Mouse (Mus musculus): ENCODE results near the gene Mpeg1. TPM values are rescaled to one million over a fixed set of nuclear protein-coding genes. Genes with fewer than 3 reads are reported as not detected.
A peak's percentile ranks its signal among the peaks of the same experiment; 100 is the strongest.

The Mpeg1 gene
- polyA plus RNA-seq, 1 experiment from 2014 or later: 0.84 TPM

DNA sequence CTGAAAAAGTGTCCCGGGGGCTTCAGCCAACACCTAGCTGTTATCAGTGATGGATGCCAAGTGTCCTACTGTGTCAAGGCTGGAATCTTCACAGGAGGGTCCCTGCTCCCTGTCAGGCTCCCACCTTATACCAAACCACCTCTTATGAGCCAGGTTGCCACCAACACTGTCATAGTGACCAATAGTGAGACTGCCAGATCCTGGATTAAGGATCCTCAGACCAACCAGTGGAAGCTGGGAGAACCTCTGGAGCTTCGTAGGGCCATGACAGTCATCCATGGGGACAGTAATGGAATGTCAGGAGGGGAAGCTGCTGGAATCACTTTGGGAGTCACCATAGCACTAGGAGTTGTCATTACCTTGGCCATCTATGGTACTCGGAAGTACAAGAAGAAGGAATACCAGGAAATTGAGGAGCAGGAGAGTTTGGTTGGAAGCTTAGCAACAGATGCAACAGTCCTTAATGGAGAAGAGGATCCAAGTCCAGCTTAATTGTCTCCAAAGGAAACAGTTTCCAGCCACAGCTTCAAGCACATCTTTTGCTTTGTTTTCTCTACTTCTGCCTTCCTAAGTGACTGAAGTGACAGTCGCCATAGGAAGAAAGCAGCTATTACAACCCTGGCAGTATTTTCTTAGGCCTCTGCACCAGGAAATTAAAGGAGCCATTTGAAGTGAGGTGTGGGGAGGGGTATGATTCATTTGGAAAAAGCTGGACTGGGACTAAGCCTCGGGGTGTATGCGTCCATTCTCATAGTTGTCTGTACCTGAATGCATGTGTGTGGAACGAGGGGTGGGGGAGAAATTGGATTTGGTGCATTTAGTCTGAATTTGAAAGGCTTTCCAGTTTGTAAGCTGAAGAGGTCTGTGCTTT, 2.5 kb downstream of the Mpeg1 start:
- 59% methylated on average over 7 of the region's 7 CpGs for WGBS
- ATAC-seq (ENCODE audit: low FRiP score, low TSS enrichment) (no peak), DNase-seq (ENCODE audit: low spot score) (peak; percentile 12)
- no peak overlapping the region for H3K9ac ChIP-seq (ENCODE audit: low read length)
- H3K27ac ChIP-seq (replicated peaks): peak overlapping the region; percentile 58; the same call in 1 of the 2 replicates
- no peaks in the 10 kb centered on the region for H3K4me1 ChIP-seq (replicated peaks; ENCODE audit: control insufficient read depth, insufficient read depth)
- no peak overlapping the region for H3K4me3 ChIP-seq (ENCODE audit: low read depth, low read length)
- no peak overlapping the region for H3K4me2 ChIP-seq (replicated peaks; ENCODE audit: low read depth)
- H3K36me3 ChIP-seq (ENCODE audit: control insufficient read depth, insufficient read depth, low read length): no peaks in the 10 kb centered on the region
- TF ChIP-seq EP300 (optimal IDR thresholded peaks at IDR 0.05) (no peak), CTCF (IDR thresholded peaks at IDR 0.05; ENCODE audit: low read depth) (no peak)
- no peaks in the 10 kb centered on the region for H3K27me3 ChIP-seq (ENCODE audit: control insufficient read depth, insufficient read depth, low read length)
- H3K9me3 ChIP-seq (ENCODE audit: control insufficient read depth, low read length): no peaks in the 10 kb centered on the region

DNA sequence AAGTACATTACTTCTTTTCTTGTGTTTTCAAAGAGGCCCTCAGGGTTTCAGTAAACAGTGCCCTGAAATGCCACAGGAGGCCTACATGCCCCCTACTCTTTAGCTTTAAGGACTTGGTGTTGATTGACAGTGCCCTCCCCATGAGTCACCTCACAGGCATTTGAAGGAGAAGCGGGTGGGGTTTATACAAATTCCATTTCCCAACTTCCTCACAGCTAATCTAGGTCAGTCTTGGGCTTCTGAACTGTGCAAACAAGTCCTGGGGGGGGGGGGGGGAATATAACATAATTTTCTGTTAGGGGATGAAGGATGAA, 3.1 kb downstream of the Mpeg1 start:
- H3K27ac ChIP-seq (replicated peaks): peak overlapping the region; percentile 76
- 30% methylated on average over 1 of the region's 1 CpGs for WGBS
- H3K36me3 ChIP-seq (ENCODE audit: control insufficient read depth, insufficient read depth, low read length): peaks cover 2% of the 10 kb centered on the region; the same call in 1 of the 2 replicates
- H3K4me2 ChIP-seq (replicated peaks; ENCODE audit: low read depth): no peak overlapping the region
- no peaks in the 10 kb centered on the region for H3K27me3 ChIP-seq (ENCODE audit: control insufficient read depth, insufficient read depth, low read length)
- no peak overlapping the region for H3K4me3 ChIP-seq (ENCODE audit: low read depth, low read length)
- DNase-seq (ENCODE audit: low spot score) (peak; percentile 59), ATAC-seq (ENCODE audit: low FRiP score, low TSS enrichment) (peak; percentile 82)
- TF ChIP-seq CTCF (IDR thresholded peaks at IDR 0.05; ENCODE audit: low read depth) (no peak), EP300 (optimal IDR thresholded peaks at IDR 0.05) (no peak)
- no peaks in the 10 kb centered on the region for H3K4me1 ChIP-seq (replicated peaks; ENCODE audit: control insufficient read depth, insufficient read depth)
- no peak overlapping the region for H3K9ac ChIP-seq (ENCODE audit: low read length)
- no peaks in the 10 kb centered on the region for H3K9me3 ChIP-seq (ENCODE audit: control insufficient read depth, low read length)

DNA sequence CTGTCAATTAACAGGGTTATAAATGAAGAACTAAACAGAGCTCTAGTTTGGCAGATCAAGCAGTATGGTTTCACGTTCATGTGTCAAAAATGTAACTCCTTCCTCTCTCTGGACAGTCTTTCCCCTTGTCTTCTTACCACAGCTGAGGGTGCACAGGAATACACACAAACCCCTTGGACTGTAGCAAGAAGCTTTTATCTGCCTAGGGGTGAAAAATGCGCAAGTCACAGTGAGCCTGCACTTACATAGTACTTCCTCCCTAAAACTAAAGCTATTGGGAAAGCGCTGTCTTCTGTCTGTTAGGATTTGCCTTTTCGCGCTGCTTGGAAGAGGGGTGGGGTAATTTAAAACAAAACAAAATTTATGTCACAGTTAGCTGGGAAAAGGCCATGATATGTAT, 3.5 kb downstream of the Mpeg1 start:
- Histone ChIP-seq H3K4me2 (replicated peaks; ENCODE audit: low read depth) (no peak overlapping the region), H3K9me3 (ENCODE audit: control insufficient read depth, low read length) (no peaks in the 10 kb centered on the region), H3K36me3 (ENCODE audit: control insufficient read depth, insufficient read depth, low read length) (peaks cover 6% of the 10 kb centered on the region; the same call in 1 of the 2 replicates), H3K27ac (replicated peaks) (peak overlapping the region; percentile 76), H3K4me3 (ENCODE audit: low read depth, low read length) (no peak overlapping the region), H3K9ac (ENCODE audit: low read length) (no peak overlapping the region), H3K4me1 (replicated peaks; ENCODE audit: control insufficient read depth, insufficient read depth) (no peaks in the 10 kb centered on the region), H3K27me3 (ENCODE audit: control insufficient read depth, insufficient read depth, low read length) (no peaks in the 10 kb centered on the region)
- ATAC-seq (ENCODE audit: low FRiP score, low TSS enrichment) (peak; percentile 13; the same call in 1 of the 2 replicates), DNase-seq (ENCODE audit: low spot score) (peak; percentile 13)
- 54% methylated on average over 5 of the region's 5 CpGs for WGBS
- TF ChIP-seq CTCF (IDR thresholded peaks at IDR 0.05; ENCODE audit: low read depth): no peak
- TF ChIP-seq EP300 (optimal IDR thresholded peaks at IDR 0.05): no peak

DNA sequence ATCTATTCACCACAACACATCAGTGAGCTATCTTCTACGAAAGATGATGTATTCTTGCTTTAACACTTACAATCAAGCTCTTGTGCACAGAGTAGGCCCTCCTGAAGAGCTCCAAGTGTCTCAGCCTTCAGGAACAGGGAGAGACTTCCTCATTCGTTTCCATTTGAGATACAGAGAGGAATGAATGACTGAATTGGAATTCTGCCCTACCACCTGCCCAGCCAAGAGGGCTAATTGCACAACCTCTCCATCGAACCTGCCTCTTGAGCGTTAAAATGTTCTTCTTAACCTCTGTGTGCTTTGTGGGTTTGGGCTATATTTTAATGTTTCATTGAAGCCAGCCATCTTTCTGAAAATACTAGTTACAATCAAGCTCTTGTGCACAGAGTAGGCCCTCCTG, 4.1 kb downstream of the Mpeg1 start:
- ATAC-seq (ENCODE audit: low FRiP score, low TSS enrichment): no peak
- Histone ChIP-seq H3K4me2 (replicated peaks; ENCODE audit: low read depth) (no peak overlapping the region), H3K36me3 (ENCODE audit: control insufficient read depth, insufficient read depth, low read length) (peaks cover 9% of the 10 kb centered on the region; the same call in 1 of the 2 replicates), H3K4me3 (ENCODE audit: low read depth, low read length) (no peak overlapping the region), H3K4me1 (replicated peaks; ENCODE audit: control insufficient read depth, insufficient read depth) (no peaks in the 10 kb centered on the region), H3K9ac (ENCODE audit: low read length) (no peak overlapping the region), H3K9me3 (ENCODE audit: control insufficient read depth, low read length) (no peaks in the 10 kb centered on the region), H3K27ac (replicated peaks) (peak overlapping the region; percentile 76; the same call in 1 of the 2 replicates), H3K27me3 (ENCODE audit: control insufficient read depth, insufficient read depth, low read length) (no peaks in the 10 kb centered on the region)
- TF ChIP-seq EP300 (optimal IDR thresholded peaks at IDR 0.05) (no peak), CTCF (IDR thresholded peaks at IDR 0.05; ENCODE audit: low read depth) (no peak)
- 60% methylated on average over 4 of the region's 4 CpGs for WGBS
- peak; percentile 10 for DNase-seq (ENCODE audit: low spot score)

DNA sequence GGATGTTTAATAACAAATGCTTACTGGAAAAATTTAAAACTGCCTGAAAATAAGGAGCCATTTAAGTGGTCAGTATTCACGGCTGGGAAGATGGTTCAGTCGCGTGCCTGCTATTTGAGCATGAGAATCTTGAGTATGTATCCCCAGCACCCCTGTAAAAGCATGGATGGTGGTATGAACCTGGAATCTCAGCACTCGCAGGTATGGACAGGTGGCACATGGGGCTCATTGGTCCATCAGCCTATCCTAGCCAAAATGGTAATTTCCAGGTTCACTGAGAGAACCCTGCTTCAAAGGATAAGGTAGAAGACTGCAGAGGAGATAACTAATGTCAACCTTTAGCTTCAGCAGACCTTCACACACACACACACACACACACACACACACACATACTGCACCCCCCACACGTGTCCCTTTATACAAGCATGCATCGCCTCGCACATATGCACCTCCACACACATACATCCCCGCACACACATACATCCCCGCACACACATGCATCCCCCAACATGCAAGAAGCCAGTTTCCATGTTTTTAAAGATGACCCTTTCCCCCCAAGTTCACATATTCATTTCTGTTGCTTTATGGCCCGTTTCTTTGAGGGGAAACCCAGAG, 5.1 kb downstream of the Mpeg1 start:
- no peaks in the 10 kb centered on the region for H3K27me3 ChIP-seq (ENCODE audit: control insufficient read depth, insufficient read depth, low read length)
- no peak overlapping the region for H3K9ac ChIP-seq (ENCODE audit: low read length)
- TF ChIP-seq CTCF (IDR thresholded peaks at IDR 0.05; ENCODE audit: low read depth): no peak
- TF ChIP-seq EP300 (optimal IDR thresholded peaks at IDR 0.05): no peak
- no peaks in the 10 kb centered on the region for H3K9me3 ChIP-seq (ENCODE audit: control insufficient read depth, low read length)
- H3K27ac ChIP-seq (replicated peaks): no peak overlapping the region
- no peak overlapping the region for H3K4me3 ChIP-seq (ENCODE audit: low read depth, low read length)
- peaks cover 9% of the 10 kb centered on the region; the same call in 1 of the 2 replicates for H3K36me3 ChIP-seq (ENCODE audit: control insufficient read depth, insufficient read depth, low read length)
- WGBS: 91% methylated on average over 10 of the region's 10 CpGs
- ATAC-seq (ENCODE audit: low FRiP score, low TSS enrichment) (peak; percentile 27; the same call in 1 of the 2 replicates), DNase-seq (ENCODE audit: low spot score) (peak; percentile 11)
- no peak overlapping the region for H3K4me2 ChIP-seq (replicated peaks; ENCODE audit: low read depth)
- no peaks in the 10 kb centered on the region for H3K4me1 ChIP-seq (replicated peaks; ENCODE audit: control insufficient read depth, insufficient read depth)

DNA sequence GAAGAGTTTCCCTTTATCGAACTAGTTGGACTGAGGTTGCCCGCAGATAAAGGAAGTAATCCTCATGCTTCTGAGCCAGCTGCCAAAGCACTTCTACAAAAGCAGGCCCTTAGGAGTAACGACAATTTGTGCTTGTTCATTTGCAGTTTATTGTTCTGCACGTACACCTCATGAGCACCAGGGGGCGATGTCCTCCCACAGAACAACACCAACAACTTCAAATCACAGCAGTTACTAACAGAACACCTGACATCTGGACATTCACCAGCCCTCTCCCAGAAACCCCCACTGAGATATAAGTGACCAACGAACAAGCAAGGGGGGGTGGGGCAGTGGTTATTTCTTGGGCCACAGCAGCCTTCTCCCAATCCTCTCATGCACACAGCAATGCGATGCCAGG, 5.6 kb downstream of the Mpeg1 start:
- Histone ChIP-seq H3K36me3 (ENCODE audit: control insufficient read depth, insufficient read depth, low read length) (peaks cover 9% of the 10 kb centered on the region; the same call in 1 of the 2 replicates), H3K27ac (replicated peaks) (no peak overlapping the region), H3K4me2 (replicated peaks; ENCODE audit: low read depth) (no peak overlapping the region), H3K9me3 (ENCODE audit: control insufficient read depth, low read length) (no peaks in the 10 kb centered on the region), H3K4me1 (replicated peaks; ENCODE audit: control insufficient read depth, insufficient read depth) (no peaks in the 10 kb centered on the region), H3K4me3 (ENCODE audit: low read depth, low read length) (no peak overlapping the region), H3K9ac (ENCODE audit: low read length) (no peak overlapping the region), H3K27me3 (ENCODE audit: control insufficient read depth, insufficient read depth, low read length) (no peaks in the 10 kb centered on the region)
- peak; percentile 96 for TF ChIP-seq CTCF (IDR thresholded peaks at IDR 0.05; ENCODE audit: low read depth)
- no peak for TF ChIP-seq EP300 (optimal IDR thresholded peaks at IDR 0.05)
- DNase-seq (ENCODE audit: low spot score) (peak; percentile 66), ATAC-seq (ENCODE audit: low FRiP score, low TSS enrichment) (peak; percentile 35; the same call in 1 of the 2 replicates)
- WGBS: 20% methylated on average over 7 of the region's 7 CpGs
